Mouse (Mus musculus): Measurements from ENCODE around the gene Cdc25b. TPM values are rescaled to one million over a fixed set of nuclear protein-coding genes. Genes with fewer than 3 reads are reported as not detected.
A peak's percentile ranks its signal among the peaks of the same experiment; 100 is the strongest.

Gene Cdc25b
- polyA plus RNA-seq, 1 experiment from 2014 or later, result 23.5 TPM

DNA sequence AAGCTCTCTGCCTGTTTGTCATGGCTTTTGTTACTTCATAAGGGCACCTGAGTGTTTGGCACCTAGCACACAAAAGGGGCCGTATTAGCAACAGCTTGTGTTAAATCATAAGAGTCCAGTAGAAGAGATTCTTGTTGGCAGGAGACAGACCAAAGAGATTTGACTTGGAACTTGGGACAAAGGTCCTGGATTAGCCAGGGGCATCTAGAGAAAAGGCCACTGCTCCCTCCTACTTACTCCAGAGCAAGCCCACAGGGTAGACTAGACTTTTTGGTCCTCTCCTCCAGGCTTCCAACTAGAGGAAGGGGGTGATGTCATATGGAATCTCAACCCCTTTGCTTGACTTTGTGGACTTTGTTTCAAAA, 10.8 kb upstream of the Cdc25b start:
- POLR2A ChIA-PET, result interaction anchor here (0.6 kb wide), 1 partner anchor 24 kb away, joined by 3 read pairs; no protein-coding TSS in a partner anchor
- ATAC-seq, result no peak
- no peak for TF ChIP-seq CTCF (IDR thresholded peaks at IDR 0.05)
- in situ Hi-C loops (cut with MboI; ENCODE audit: low pct_unique_long_range_greater_than_20kb), result no loop called here
- DNase-seq (ENCODE audit: low read depth, low spot score), result no peak
- CTCF ChIA-PET, result interaction anchor here (0.9 to 1.3 kb wide), 5 partner anchors 10 to 81 kb away, joined by 3 to 4 read pairs (median 3); no protein-coding TSS in a partner anchor
- no peaks in the 10 kb centered on the region for H3K27me3 ChIP-seq

DNA sequence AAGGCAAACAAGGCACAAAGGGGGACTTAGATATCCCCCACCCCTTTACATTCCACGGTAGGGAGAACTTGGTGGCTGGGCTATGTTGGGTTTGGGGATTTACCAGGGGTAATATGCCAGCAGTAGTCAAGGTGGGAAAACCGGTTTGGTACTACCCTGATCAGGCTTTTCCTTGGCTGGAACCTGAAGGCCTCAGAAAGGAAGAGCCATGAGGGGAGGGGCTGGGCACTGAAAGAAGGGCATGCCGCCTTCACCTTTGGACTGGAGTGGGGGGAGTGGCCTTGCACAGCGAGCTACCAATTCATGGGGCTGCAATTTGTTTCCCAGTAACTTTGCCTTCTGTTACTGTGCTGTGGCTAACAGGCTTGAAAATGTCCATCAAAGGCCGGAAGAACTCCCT, 10.3 kb upstream of the Cdc25b start:
- DNase-seq (ENCODE audit: low read depth, low spot score) (no peak), ATAC-seq (no peak)
- H3K27me3 ChIP-seq, result no peaks in the 10 kb centered on the region
- CTCF ChIA-PET, result interaction anchor here (1.0 to 1.3 kb wide), 3 partner anchors 9 to 82 kb away, joined by 3 to 4 read pairs (median 3); no protein-coding TSS in a partner anchor
- POLR2A ChIA-PET, result interaction anchor here (0.6 kb wide), 1 partner anchor 25 kb away, joined by 3 read pairs; no protein-coding TSS in a partner anchor
- TF ChIP-seq CTCF (IDR thresholded peaks at IDR 0.05), result no peak
- in situ Hi-C loops (cut with MboI; ENCODE audit: low pct_unique_long_range_greater_than_20kb), result no loop called here

DNA sequence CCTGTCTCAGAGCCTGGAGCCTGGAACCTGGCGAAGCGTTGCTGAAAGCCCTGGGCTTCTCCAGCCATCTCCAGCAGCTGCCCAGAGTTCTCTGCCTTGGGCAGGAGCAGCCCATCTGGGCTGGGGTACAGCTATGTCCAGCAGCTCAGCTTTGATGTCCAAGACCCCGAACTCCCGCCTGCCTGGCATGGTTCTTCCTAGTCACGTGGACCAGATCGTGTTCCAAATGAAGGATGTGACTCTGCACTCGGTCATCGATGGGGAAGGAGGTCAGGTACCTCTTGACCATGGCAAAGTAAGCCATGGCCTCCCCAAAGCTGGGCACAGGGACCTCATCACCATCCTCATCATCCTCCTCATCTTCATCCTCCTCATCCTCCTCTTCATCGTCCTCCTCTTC, 8.8 kb upstream of the Cdc25b start:
- H3K27me3 ChIP-seq, result no peaks in the 10 kb centered on the region
- no peak for ATAC-seq
- TF ChIP-seq CTCF (IDR thresholded peaks at IDR 0.05), result no peak
- ChIA-PET CTCF (no interaction called here), POLR2A (interaction anchor here (1.6 kb wide), 1 partner anchor 33 kb away, joined by 10 read pairs; no protein-coding TSS in a partner anchor)
- in situ Hi-C loops (cut with MboI; ENCODE audit: low pct_unique_long_range_greater_than_20kb), result no loop called here
- DNase-seq (ENCODE audit: low read depth, low spot score), result no peak

- CTCF ChIA-PET, result interaction anchor here (0.6 to 2.2 kb wide), 3 partner anchors 24 to 74 kb away, joined by 3 to 6 read pairs (median 3); no protein-coding TSS in a partner anchor
- no peak for TF ChIP-seq CTCF (IDR thresholded peaks at IDR 0.05)
- DNase-seq (ENCODE audit: low read depth, low spot score) (no peak), ATAC-seq (no peak)
- H3K27me3 ChIP-seq, result no peaks in the 10 kb centered on the region
- in situ Hi-C loops (cut with MboI; ENCODE audit: low pct_unique_long_range_greater_than_20kb), result no loop called here
- POLR2A ChIA-PET, result interaction anchor here (0.9 to 1.6 kb wide), 6 partner anchors 11 to 82 kb away, joined by 3 to 10 read pairs (median 4); partner anchors contain the start of gene 1700037H04Rik
Measured at GRCm38 (mm10) chr2:131178828-131179245, 7.9 kb upstream of the Cdc25b start.

- ChIA-PET POLR2A (interaction anchor here (0.9 to 1.6 kb wide), 7 partner anchors 10 to 82 kb away, joined by 3 to 10 read pairs (median 4); partner anchors contain the start of gene 1700037H04Rik), CTCF (interaction anchor here (0.6 to 2.2 kb wide), 3 partner anchors 23 to 74 kb away, joined by 3 to 6 read pairs (median 3); no protein-coding TSS in a partner anchor)
- peak; percentile 52 for ATAC-seq
- in situ Hi-C loops (cut with MboI; ENCODE audit: low pct_unique_long_range_greater_than_20kb), result no loop called here
- no peaks in the 10 kb centered on the region for H3K27me3 ChIP-seq
- no peak for DNase-seq (ENCODE audit: low read depth, low spot score)
- TF ChIP-seq CTCF (IDR thresholded peaks at IDR 0.05), result no peak
Measured at GRCm38 (mm10) chr2:131179246-131179886, 7.4 kb upstream of the Cdc25b start.

DNA sequence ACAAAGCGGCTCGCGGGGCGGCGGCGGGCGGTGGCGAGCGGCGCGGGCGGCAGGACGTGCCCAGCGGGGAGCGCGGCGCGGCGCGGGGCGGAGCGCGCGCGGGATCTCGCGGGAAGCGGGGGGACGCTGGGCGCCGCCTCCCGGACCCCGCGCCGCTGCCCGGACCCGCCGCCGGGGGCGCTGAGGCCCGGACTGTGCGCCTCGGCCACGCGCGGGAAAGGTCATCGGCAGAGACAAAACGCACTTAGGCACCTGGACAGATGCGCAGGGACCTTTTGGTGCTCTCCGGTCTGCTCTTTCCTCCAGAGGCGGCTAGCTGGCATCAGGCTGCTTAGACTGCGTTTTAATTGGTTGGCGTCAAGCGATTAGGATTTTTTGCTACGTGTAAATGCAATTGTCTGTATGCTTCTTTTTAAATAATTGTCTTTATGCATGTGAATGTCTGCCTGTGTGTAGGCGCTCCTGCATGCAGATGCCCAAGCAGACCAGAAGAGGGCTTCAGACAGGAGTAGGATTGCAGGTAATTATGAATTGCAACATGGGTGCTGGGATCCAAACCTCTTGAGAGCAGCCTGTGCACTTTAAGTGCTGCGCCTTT, 6.7 kb upstream of the Cdc25b start, which contains the start of gene Cenpb:
Gene Cenpb, minus strand, starts transcription at position 78 of the 598 bp plus-strand sequence.
- CTCF ChIA-PET, result interaction anchor here (2.2 kb wide), 1 partner anchor 31 kb away, joined by 6 read pairs; no protein-coding TSS in a partner anchor
- no peak for DNase-seq (ENCODE audit: low read depth, low spot score)
- ATAC-seq, result peak; percentile 86
- POLR2A ChIA-PET, result interaction anchor here (1.2 to 1.4 kb wide), 3 partner anchors 10 to 53 kb away, joined by 3 to 4 read pairs (median 4); no protein-coding TSS in a partner anchor
- H3K27me3 ChIP-seq, result no peaks in the 10 kb centered on the region
- no peak for TF ChIP-seq CTCF (IDR thresholded peaks at IDR 0.05)
- in situ Hi-C loops (cut with MboI; ENCODE audit: low pct_unique_long_range_greater_than_20kb), result loop anchor here (5.0 kb wide), 1 partner anchor 72 kb away; no protein-coding TSS in a partner anchor

DNA sequence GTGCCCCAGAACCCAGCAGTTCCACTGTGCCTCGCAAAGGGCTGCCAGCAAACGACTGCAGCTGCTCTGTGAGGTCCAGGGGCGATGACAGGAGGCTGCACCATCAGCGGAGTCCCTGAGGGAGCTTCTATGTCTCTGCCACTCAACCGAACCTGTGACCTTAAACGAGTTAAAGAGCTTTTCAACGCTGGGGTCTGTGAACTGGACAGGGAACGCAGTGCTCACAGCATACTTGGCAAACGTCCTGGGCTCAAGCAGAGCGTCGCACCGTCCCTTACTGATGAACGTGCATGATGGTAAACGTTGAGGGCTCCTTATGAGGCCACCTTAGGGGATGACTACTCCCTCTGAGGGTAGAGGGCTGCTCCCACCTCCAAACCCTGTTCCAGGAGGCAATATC, 406 bp upstream of the Cdc25b start:
- TF ChIP-seq CTCF (IDR thresholded peaks at IDR 0.05), result no peak
- POLR2A ChIA-PET, result no interaction called here
- CTCF ChIA-PET, result interaction anchor here (1.1 to 2.5 kb wide), 3 partner anchors 10 to 49 kb away, joined by 3 to 11 read pairs (median 3); no protein-coding TSS in a partner anchor
- in situ Hi-C loops (cut with MboI; ENCODE audit: low pct_unique_long_range_greater_than_20kb), result no loop called here
- no peak for DNase-seq (ENCODE audit: low read depth, low spot score)
- H3K27me3 ChIP-seq, result no peaks in the 10 kb centered on the region
- no peak for ATAC-seq

DNA sequence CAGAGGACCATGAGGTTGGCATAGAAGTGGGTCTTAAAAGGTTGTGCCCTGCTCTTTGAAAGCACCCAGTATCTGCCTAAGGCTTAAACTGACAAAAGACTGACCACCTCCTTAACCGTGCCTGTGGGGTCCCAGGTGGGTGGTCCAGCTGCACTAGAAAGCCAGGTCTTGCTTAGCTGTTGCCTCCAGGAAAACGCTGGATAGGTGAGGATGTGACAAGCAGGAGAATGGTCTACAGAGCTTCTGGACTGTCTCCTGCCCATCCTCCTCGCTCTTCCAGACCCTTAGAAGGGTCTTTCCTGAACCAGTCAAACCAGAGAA, 813 bp downstream of the Cdc25b start:
- TF ChIP-seq CTCF (IDR thresholded peaks at IDR 0.05), result no peak
- ChIA-PET POLR2A (interaction anchor here (0.6 to 1.4 kb wide), 2 partner anchors 30 to 48 kb away, joined by 3 read pairs; no protein-coding TSS in a partner anchor), CTCF (interaction anchor here (1.1 to 2.5 kb wide), 4 partner anchors 12 to 67 kb away, joined by 3 to 11 read pairs (median 3); partner anchors contain the start of gene 1700037H04Rik)
- DNase-seq (ENCODE audit: low read depth, low spot score) (no peak), ATAC-seq (no peak)
- in situ Hi-C loops (cut with MboI; ENCODE audit: low pct_unique_long_range_greater_than_20kb), result no loop called here
- H3K27me3 ChIP-seq, result no peaks in the 10 kb centered on the region

GRCm38 (mm10) chr2:131188311-131188710, 1.6 kb downstream of the Cdc25b start:
- ATAC-seq (no peak), DNase-seq (ENCODE audit: low read depth, low spot score) (no peak)
- in situ Hi-C loops (cut with MboI; ENCODE audit: low pct_unique_long_range_greater_than_20kb), result no loop called here
- ChIA-PET POLR2A (no interaction called here), CTCF (interaction anchor here (1.4 to 2.5 kb wide), 2 partner anchors 12 to 67 kb away, joined by 3 to 11 read pairs; no protein-coding TSS in a partner anchor)
- no peaks in the 10 kb centered on the region for H3K27me3 ChIP-seq
- TF ChIP-seq CTCF (IDR thresholded peaks at IDR 0.05), result no peak

DNA sequence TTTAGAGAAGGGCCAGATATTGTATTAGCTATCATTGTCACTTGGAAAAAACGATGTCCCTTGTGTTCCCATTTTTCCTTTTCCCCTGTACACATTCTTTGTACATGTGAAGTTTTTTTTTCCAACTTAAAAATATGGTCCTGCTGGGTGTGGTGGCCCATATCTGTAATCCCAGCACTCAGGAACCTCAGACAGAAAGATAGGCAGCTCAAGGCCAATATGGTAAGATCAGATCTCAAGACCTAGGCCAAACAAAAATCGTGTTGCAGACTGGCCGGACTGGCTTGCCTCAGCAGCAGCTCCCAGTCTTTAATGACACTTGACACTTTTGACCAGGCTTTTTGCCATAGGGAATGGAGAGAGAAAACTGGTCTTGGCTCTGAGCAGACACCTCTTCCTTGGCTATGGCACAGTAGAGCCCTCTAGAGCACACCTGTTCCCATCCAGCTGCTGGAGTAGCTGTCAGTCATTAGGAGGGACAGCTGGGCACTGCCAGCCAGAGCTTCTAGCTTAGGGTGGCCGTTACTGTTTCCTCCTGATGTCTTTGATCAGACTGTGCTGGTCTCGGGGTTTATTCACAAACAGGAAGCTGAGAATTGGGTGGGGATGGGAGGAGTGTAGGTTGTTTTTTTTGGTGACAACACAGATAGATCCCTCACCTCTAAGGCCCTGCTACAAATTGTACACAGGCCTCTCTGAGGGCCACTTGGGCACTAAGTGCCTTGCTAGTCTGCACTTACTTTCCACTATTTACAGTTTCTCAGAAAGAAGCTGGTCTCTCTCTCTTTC, 3.0 kb downstream of the Cdc25b start:
- in situ Hi-C loops (cut with MboI; ENCODE audit: low pct_unique_long_range_greater_than_20kb), result no loop called here
- no peak for ATAC-seq
- TF ChIP-seq CTCF (IDR thresholded peaks at IDR 0.05), result no peak
- CTCF ChIA-PET, result interaction anchor here (0.8 to 0.9 kb wide), 2 partner anchors 9 to 11 kb away, joined by 3 read pairs; no protein-coding TSS in a partner anchor
- DNase-seq (ENCODE audit: low read depth, low spot score), result no peak
- POLR2A ChIA-PET, result interaction anchor here (1.3 kb wide), 1 partner anchor 10 kb away, joined by 4 read pairs; the partner anchor contains the start of gene Cenpb
- H3K27me3 ChIP-seq, result no peaks in the 10 kb centered on the region
